Mouse (Mus musculus): Measurements from ENCODE around the gene Zbtb5.
"Not testable (repeated sequence)": the region's sequence is repeated elsewhere in the genome, so short reads cannot be mapped to it uniquely, and the experiment has no call there.

Zbtb5 gene

GRCm38 (mm10) chr4:45011581-45012104 lies 569 bp downstream of the Zbtb5 start:
- DNase-seq (ENCODE audit: extremely low read depth, low read depth, low spot score) = peak; percentile 18

- no peak for DNase-seq (ENCODE audit: extremely low read depth, low read depth, low spot score)
Observed at GRCm38 (mm10) chr4:45010806-45011415, 1.3 kb downstream of the Zbtb5 start.

DNA sequence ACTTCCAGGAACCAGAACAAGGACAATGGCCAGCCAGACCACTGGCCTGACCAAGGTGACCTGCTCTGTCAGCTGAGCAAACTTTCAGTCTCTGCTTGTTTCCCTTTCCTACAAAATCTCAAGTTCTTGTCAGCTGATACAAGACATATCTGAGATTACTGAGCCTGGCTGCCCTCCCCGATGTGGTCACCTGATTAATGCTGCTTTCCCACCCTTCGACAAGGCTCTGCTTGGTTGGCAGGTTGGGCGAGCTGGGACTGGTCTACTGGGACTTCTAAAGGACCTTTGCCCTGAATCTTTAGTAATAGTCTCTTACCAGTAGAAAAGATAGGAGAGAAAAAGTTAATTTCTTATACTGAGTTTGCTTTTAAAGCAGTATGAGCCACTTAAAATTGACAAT lies 6.8 kb downstream of the Zbtb5 start:
- peak; percentile 21 for DNase-seq (ENCODE audit: extremely low read depth, low read depth, low spot score)

GRCm38 (mm10) chr4:45000001-45000400 lies 12.2 kb downstream of the Zbtb5 start:
- no peak for DNase-seq (ENCODE audit: extremely low read depth, low read depth, low spot score)

GRCm38 (mm10) chr4:44998071-44998470 lies 14.1 kb downstream of the Zbtb5 start:
- no peak for DNase-seq (ENCODE audit: extremely low read depth, low read depth, low spot score)

DNA sequence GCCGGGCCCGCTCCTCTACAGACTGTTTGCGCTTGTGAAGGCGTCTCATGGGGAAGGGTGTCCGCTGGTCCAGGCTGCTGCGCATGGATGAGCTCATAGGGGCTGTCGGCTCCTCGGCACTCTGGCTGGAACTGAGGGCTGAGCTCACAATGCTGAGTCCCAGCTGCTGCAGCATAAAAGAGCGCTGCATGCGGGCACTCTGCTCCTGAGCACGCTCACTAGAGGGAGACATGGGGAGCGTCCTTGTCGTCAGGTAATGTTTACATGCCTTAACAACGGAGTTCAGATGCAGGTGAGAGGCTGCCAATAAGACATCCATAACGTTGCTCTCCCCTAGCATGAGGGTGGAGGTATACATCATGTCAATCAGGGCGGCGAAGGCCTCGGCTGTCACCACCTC lies 17.4 kb downstream of the Zbtb5 start:
- DNase-seq (ENCODE audit: extremely low read depth, low read depth, low spot score) = no peak

- DNase-seq (ENCODE audit: extremely low read depth, low read depth, low spot score) = no peak
Observed at GRCm38 (mm10) chr4:44993847-44994246, 18.4 kb downstream of the Zbtb5 start.

DNA sequence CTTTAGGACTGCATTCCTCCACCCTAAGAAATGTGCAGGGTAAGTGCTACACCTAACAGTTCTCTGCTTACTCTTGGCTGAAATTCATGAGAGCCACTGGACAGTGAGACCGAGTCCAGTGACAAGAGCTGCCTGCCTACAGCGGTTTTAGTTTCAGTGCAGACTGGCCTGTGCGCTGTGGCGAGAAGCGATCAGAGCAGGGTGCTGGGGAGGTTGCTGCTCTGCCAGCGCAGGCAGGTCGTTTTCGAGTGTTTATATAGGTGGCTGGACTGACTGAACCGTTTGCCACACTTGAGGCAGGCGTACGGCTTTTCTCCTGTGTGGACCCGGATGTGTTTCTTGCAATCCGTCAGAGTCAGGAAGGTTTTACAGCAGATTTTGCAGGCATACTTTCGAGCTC lies 19.0 kb downstream of the Zbtb5 start:
- not testable (repeated sequence) for DNase-seq (ENCODE audit: extremely low read depth, low read depth, low spot score)

GRCm38 (mm10) chr4:44992330-44992729 lies 19.9 kb downstream of the Zbtb5 start:
- DNase-seq (ENCODE audit: extremely low read depth, low read depth, low spot score) = not testable (repeated sequence)

DNA sequence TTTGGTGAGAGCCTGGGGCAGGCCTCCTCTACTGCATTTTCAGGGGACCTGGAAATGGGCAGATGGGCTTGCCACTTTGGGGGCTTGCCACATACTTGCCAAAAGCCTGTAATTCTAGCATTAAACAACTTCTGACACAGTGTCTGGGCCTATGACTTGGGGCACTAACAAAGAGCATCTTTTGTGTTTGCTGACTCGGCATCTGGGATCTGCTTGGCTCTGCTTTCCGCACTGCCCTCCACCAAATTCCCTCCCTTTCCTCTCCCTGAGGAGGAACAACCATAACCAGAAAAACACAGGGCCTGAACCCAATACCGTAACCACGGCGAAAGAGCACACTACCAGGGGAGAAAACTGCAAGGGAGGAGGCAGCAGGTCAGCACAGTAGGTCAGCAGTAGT lies 21.7 kb downstream of the Zbtb5 start:
- DNase-seq (ENCODE audit: extremely low read depth, low read depth, low spot score) = no peak

DNA sequence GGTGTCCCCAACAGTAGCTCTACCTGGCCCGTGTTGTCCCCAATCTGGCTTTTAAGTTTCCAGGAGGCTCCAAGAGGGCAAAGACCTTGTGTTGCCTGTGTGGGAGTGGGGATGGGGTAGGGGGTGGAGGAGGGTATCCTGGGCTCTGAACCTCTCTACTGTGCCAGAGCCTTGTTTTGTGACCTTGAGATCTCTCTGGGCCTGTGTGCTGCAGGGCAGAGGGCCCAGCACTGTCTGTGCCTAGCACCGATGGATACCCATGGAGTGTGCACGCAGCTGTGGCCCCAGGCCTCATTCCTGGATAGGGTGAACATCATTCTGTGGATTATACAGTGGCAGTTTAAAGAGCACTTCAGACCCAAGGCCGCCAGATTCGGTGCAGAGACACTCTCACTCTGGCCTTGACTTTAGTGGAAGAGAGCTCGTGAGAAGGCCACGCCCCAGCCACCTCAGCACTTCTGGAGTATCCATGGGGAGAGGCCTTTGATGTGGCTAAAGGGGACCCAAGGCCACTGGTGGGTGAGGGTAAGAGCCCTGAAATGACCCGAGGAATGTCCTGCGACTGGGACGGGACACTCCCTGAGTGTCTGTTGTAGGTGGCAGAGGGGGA lies 29.0 kb downstream of the Zbtb5 start:
- no peak for DNase-seq (ENCODE audit: extremely low read depth, low read depth, low spot score)

DNA sequence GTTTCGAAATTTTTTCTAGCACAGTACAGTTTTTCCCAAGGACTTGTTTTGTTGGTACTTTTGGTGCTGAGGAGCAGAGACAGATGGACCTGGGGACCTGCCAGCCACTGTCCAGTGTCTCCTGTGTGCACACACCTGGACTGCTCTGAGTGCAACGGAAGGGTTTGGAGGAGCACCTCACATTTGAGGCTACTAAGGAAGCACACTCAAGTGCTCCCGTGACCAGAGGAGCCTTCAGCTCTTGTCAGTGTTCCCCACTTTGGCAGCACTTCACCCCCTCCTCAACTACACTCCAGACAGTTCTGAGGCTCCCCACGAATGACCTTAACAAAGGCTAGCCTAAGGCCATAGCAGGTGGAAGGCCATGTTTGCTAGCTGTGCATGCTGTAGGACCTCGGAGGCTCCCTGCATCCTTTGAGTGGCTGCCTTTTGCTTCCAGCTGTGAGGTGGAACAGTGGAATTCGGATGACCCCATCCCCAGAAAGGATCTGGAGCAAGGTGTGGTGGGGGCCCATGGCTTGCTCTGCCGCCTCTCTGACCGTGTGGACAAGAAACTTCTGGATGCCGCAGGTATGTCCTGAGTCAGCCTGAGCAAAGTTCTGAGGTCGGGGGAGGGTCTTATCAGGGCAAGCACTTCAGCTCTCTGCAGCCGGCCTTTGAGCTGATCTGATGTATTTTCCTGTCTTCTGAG lies 29.6 kb downstream of the Zbtb5 start:
- DNase-seq (ENCODE audit: extremely low read depth, low read depth, low spot score) = no peak

DNA sequence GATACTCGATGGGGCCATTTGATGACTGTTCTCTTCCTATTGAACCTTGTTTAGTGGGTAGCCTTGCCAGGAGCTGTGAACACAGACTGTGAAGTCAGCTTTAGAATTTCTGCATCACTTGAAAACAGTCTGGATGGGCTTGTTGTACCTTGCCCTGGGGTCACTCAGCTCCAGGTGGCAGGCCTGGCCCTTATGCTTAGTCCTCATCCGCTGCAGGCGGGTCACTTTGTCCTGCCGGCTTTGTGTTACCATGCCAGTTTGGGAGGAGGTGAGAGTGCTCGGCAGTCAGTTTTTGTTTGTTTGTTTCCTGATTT lies 30.3 kb downstream of the Zbtb5 start:
- no peak for DNase-seq (ENCODE audit: extremely low read depth, low read depth, low spot score)

DNA sequence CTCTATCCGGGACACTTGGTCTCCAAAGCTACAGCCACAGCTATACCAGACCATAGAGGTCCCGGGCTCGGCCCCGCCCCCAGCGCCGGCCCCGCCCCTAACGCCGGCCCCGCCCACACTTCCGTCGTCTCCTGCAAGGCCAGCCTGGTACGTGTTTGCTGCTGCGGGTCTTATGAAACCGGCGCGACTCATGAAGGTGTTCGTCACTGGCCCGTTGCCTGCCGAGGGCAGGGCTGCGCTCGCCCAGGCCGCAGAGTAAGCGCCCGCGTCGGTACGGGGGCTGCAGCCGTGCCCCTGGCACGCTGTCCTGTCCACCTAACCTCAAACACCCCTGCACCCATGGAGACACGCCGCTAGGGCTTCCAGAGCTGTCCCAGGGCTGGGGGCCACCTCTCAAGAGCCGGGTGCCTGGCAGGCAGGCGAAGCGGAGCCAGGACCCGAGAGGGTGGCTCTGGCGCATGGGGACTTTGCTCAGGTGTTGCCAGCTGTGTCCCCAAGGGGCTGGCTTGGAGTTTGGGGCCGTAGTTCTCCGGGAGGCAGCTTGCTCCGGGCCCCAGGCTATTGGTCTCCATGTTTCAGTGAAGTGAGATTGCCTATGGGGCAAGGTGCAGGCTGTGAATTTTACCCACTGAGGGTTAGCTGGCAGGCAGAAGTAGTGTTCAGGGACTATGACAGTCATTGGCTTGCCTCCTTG lies 30.8 kb downstream of the Zbtb5 start, which contains the start of gene Grhpr:
Grhpr (plus strand) TSS at position 116 of the 694 bp plus-strand sequence.
- no peak for DNase-seq (ENCODE audit: extremely low read depth, low read depth, low spot score)

- no peak for DNase-seq (ENCODE audit: extremely low read depth, low read depth, low spot score)
Observed at GRCm38 (mm10) chr4:44979794-44980338, 32.3 kb downstream of the Zbtb5 start.

DNA sequence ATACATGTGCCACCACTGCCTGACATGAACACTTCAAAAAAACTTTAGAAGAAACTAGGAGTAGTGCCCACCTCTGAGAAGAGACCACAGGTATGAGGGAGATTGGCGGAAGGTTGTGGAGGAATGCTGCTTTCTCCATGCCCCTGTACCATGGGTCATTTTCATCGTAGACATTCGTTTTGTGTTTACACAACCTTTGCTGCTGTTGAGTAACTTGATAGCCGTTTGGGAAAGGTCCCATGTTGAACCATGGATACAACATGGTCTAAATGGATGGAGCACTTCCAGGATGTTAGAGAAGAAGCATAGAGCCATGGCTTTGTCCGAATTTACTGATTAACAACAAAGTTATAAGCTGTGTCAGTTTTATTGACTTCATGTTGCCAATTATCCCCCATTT lies 34.0 kb downstream of the Zbtb5 start:
- DNase-seq (ENCODE audit: extremely low read depth, low read depth, low spot score) = no peak

GRCm38 (mm10) chr4:44976921-44977710 lies 35.1 kb downstream of the Zbtb5 start:
- no peak for DNase-seq (ENCODE audit: extremely low read depth, low read depth, low spot score)

DNA sequence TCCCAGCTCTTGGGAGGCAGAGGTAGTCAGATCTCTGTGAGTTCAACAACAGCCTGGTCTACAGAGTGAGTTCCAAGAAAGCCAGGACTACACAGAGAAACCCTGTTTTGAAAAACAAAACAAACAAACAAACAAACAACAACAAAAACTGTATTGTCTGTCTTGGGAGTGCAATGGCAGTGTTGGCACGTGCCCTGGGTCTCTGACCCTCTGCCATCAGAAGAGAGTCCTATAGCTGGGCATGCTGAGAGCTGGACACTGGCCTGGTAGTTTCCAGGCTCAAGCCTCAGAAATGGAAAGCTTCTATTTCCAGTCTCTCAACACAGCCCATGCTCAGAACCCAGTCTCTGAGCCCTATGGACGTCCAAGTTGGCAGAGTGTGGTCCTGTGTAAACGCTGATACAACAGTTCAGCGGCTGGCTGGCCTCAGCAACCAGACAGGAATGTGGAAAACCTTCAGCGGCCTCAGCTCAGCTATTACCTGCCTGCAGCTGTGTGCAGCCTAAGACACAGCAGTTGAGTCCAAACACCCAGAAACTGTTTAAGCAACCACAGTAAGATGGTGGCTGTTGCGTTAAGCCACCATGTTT lies 36.1 kb downstream of the Zbtb5 start:
- DNase-seq (ENCODE audit: extremely low read depth, low read depth, low spot score) = no peak

GRCm38 (mm10) chr4:44974331-44974730 lies 37.9 kb downstream of the Zbtb5 start:
- DNase-seq (ENCODE audit: extremely low read depth, low read depth, low spot score) = no peak

- DNase-seq (ENCODE audit: extremely low read depth, low read depth, low spot score) = no peak
Observed at GRCm38 (mm10) chr4:44973871-44974270, 38.3 kb downstream of the Zbtb5 start.

Data from fat pad, adult 2 months (tissue).